Mouse (Mus musculus) embryonic facial prominence, embryonic 14.5 days (tissue): ENCODE results near the gene Chrm5. TPM values are rescaled to one million over a fixed set of nuclear protein-coding genes. Genes with fewer than 3 reads are reported as not detected.

Source experiments
- ATAC-seq: fragments of 200-750 bp; cut with Nextera tagmentation; 2 replicates; pipeline ENCODE4 v1.8.0; 2017; ENCODE audit warnings: low read depth, moderate number of reproducible peaks, moderate TSS enrichment
- DNase-seq: peaks from one replicate; pipeline ENCODE4 v3.0.0-alpha.2; 2015; ENCODE audit warnings: low spot score
- H3K27ac ChIP-seq: fragments of 300-500 bp; sonication (generic); replicated peaks from 2 replicates; pipeline ENCODE4 v1.5.1; 2014; ENCODE audit warnings: low read depth, mild to moderate bottlenecking, low read length, moderate library complexity
- H3K27me3 ChIP-seq: fragments of 300-500 bp; sonication (generic); replicated peaks from 2 replicates; pipeline ENCODE4 v1.6.1; 2014; ENCODE audit warnings: low read length; ENCODE audit not compliant: control insufficient read depth, insufficient read depth
- H3K36me3 ChIP-seq: fragments of 300-500 bp; sonication (generic); 2 replicates; pipeline ENCODE4 v1.6.1; 2014; ENCODE audit warnings: low read length, mixed read lengths; ENCODE audit not compliant: control insufficient read depth, insufficient read depth
- H3K4me1 ChIP-seq: fragments of 300-500 bp; sonication (generic); 2 replicates; pipeline ENCODE4 v1.6.1; 2014; ENCODE audit warnings: antibody characterized with exemption, low read length; ENCODE audit not compliant: control insufficient read depth, insufficient read depth
- H3K4me2 ChIP-seq: fragments of 300-500 bp; sonication (generic); 2 replicates; pipeline ENCODE4 v1.6.1; 2014; ENCODE audit warnings: low read depth, mild to moderate bottlenecking, low read length, moderate library complexity, mixed read lengths
- H3K4me3 ChIP-seq: fragments of 300-500 bp; sonication (generic); 2 replicates; pipeline ENCODE4 v1.5.1; 2014; ENCODE audit warnings: low read depth, mild to moderate bottlenecking, low read length
- H3K9ac ChIP-seq: fragments of 300-500 bp; sonication (generic); 2 replicates; pipeline ENCODE4 v1.6.1; 2014; ENCODE audit warnings: low read depth, mild to moderate bottlenecking, low read length, moderate library complexity, mixed read lengths
- H3K9me3 ChIP-seq: fragments of 300-500 bp; sonication (generic); 2 replicates; pipeline ENCODE4 v1.6.1; 2016; ENCODE audit warnings: low read length; ENCODE audit not compliant: control insufficient read depth
- WGBS: fragments of 180-500 bp; shearing (Covaris S2); extraction: QIAGEN DNeasy Blood & Tissue Kit; methylation state at CpG from one replicate; pipeline ENCODE4 v1.1.7; 2014; 5-methylcytosine and 5-hydroxymethylcytosine counted together
- polyA plus RNA-seq: library from polyadenylated mRNA; unstranded; fragments of >200 nt; fragmentation: Nextera tagmentation; extraction: Ambion mirVana; gene quantifications from 2 replicates; pipeline ENCODE4 v1.2.1, GENCODE M21; 2014

Gene Chrm5
- polyA plus RNA-seq = 0.14 TPM in 1 of 2 replicates, not detected in the other

GRCm38 (mm10) chr2:112480669-112481068, at the start of gene Chrm5:
Gene Chrm5 (minus strand): TSS chr2:112480769.
- Histone ChIP-seq H3K36me3 (no peaks in the 10 kb centered on the region), H3K4me1 (no peaks in the 10 kb centered on the region), H3K9ac (no peak within 1 kb of the TSS), H3K27ac (no peak within 1 kb of the TSS), H3K4me2 (no peak within 1 kb of the TSS), H3K9me3 (no peaks in the 10 kb centered on the region), H3K27me3 (no peaks in the 10 kb centered on the region), H3K4me3 (no peak within 1 kb of the TSS)
- WGBS = 88% methylated on average over 5 of the region's 5 CpGs
- DNase-seq = no peak
- no peak for ATAC-seq

DNA sequence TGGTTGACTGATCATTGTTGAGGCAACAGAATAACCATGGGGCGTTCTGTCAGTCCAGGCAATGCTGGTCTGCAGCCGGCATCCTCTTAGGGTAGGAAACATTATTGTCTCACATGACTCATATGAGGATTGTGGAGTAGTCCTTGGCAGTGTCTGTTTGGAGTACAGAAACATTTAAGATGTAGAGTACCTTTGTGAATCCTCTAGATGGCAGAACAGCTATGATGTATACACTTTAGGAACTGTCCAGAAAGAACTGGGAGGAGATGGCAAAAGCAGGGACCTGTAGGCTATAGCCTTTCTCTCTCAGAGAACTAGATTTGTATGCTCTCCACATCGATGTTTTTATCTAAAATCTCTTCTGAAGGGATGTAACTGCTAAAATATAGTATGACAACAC, 46.4 kb upstream of the Chrm5 start:
- Histone ChIP-seq H3K9ac (no peak overlapping the region), H3K4me1 (no peaks in the 10 kb centered on the region), H3K27me3 (no peaks in the 10 kb centered on the region), H3K9me3 (no peaks in the 10 kb centered on the region), H3K36me3 (no peaks in the 10 kb centered on the region), H3K27ac (no peak overlapping the region), H3K4me3 (no peak overlapping the region), H3K4me2 (no peak overlapping the region)
- 83% methylated on average over 3 of the region's 3 CpGs for WGBS
- DNase-seq (no peak), ATAC-seq (no peak)

GRCm38 (mm10) chr2:112520526-112521482, 40.2 kb upstream of the Chrm5 start:
- WGBS = 85% methylated on average over 4 of the region's 4 CpGs
- no peak for ATAC-seq

GRCm38 (mm10) chr2:112518541-112518940, 38.0 kb upstream of the Chrm5 start:
- H3K36me3 ChIP-seq = no peaks in the 10 kb centered on the region
- DNase-seq (no peak), ATAC-seq (no peak)
- H3K27me3 ChIP-seq = no peaks in the 10 kb centered on the region
- H3K27ac ChIP-seq = no peak overlapping the region
- H3K4me3 ChIP-seq = no peak overlapping the region
- H3K9me3 ChIP-seq = no peaks in the 10 kb centered on the region
- no peak overlapping the region for H3K4me2 ChIP-seq
- H3K9ac ChIP-seq = no peak overlapping the region
- H3K4me1 ChIP-seq = no peaks in the 10 kb centered on the region

More at GRCm38 (mm10) chr2:112520526-112521482, 40.2 kb upstream of the Chrm5 start:
- H3K27ac ChIP-seq = no peak overlapping the region
- no peak overlapping the region for H3K4me2 ChIP-seq
- DNase-seq = no peak
- no peak overlapping the region for H3K4me3 ChIP-seq
- no peak overlapping the region for H3K9ac ChIP-seq
- H3K27me3 ChIP-seq = no peaks in the 10 kb centered on the region
- no peaks in the 10 kb centered on the region for H3K4me1 ChIP-seq
- no peaks in the 10 kb centered on the region for H3K9me3 ChIP-seq
- no peaks in the 10 kb centered on the region for H3K36me3 ChIP-seq

GRCm38 (mm10) chr2:112517218-112517617, 36.6 kb upstream of the Chrm5 start:
- H3K27me3 ChIP-seq = no peaks in the 10 kb centered on the region
- H3K36me3 ChIP-seq = no peaks in the 10 kb centered on the region
- H3K4me2 ChIP-seq = no peak overlapping the region
- no peak overlapping the region for H3K27ac ChIP-seq
- no peaks in the 10 kb centered on the region for H3K4me1 ChIP-seq
- no peak overlapping the region for H3K4me3 ChIP-seq
- H3K9ac ChIP-seq = no peak overlapping the region
- no peaks in the 10 kb centered on the region for H3K9me3 ChIP-seq
- no peak for ATAC-seq
- DNase-seq = no peak
- 87% methylated on average over 3 of the region's 3 CpGs for WGBS

GRCm38 (mm10) chr2:112516728-112517127, 36.2 kb upstream of the Chrm5 start:
- no peak overlapping the region for H3K4me2 ChIP-seq
- H3K36me3 ChIP-seq = no peaks in the 10 kb centered on the region
- H3K4me3 ChIP-seq = no peak overlapping the region
- no peak for ATAC-seq
- 73% methylated on average over 3 of the region's 3 CpGs for WGBS
- DNase-seq = no peak
- H3K9ac ChIP-seq = no peak overlapping the region
- H3K27me3 ChIP-seq = no peaks in the 10 kb centered on the region
- no peak overlapping the region for H3K27ac ChIP-seq
- no peaks in the 10 kb centered on the region for H3K4me1 ChIP-seq
- H3K9me3 ChIP-seq = no peaks in the 10 kb centered on the region

DNA sequence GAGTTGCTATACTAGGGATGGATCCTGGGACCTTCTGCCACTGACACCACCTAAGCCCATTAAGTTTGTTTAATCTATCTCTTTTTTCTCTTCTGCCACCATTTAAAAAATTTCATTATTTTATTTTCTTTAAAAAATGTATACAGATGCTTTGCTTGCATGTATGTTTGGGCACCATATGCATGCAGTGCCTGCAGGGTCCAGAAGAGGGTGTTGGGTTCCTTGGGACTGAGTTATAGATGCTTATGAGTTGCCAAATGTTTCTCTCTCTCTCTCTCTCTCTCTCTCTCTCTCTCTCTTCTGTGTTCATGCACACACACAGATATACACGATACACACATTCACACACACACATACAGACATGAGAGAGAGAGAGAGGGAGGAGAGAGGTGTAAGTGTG, 32.5 kb upstream of the Chrm5 start:
- 95% methylated on average over 1 of the region's 1 CpGs for WGBS
- ATAC-seq (no peak), DNase-seq (no peak)
- Histone ChIP-seq H3K9me3 (no peaks in the 10 kb centered on the region), H3K27ac (no peak overlapping the region), H3K27me3 (no peaks in the 10 kb centered on the region), H3K4me2 (no peak overlapping the region), H3K36me3 (no peaks in the 10 kb centered on the region), H3K9ac (no peak overlapping the region), H3K4me3 (no peak overlapping the region), H3K4me1 (no peaks in the 10 kb centered on the region)

- no peak overlapping the region for H3K9ac ChIP-seq
- no peaks in the 10 kb centered on the region for H3K4me1 ChIP-seq
- no peaks in the 10 kb centered on the region for H3K9me3 ChIP-seq
- no peaks in the 10 kb centered on the region for H3K36me3 ChIP-seq
- no peak overlapping the region for H3K27ac ChIP-seq
- no peak for DNase-seq
- WGBS = 80% methylated on average over 4 of the region's 4 CpGs
- H3K4me3 ChIP-seq = no peak overlapping the region
- H3K4me2 ChIP-seq = no peak overlapping the region
- ATAC-seq = no peak
- no peaks in the 10 kb centered on the region for H3K27me3 ChIP-seq
These were observed 29.6 kb upstream of the Chrm5 start for GRCm38 (mm10) chr2:112510140-112510539.

DNA sequence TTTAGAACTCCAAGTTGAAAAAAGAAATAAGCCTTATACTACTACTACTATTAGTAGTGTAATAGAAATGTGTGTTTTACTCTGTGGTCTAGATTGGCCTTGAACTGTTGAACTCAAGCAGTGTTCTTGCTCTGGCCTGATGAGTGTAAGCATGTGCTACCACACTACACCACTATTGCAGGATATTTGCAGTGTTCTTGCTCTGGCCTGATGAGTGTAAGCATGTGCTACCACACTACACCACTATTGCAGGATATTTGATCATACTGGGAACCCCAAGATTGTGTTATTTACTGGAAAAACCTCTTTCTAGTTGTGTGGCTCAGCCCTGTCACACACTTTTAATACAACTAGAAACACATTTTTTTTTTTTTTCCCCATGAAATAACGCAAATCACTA, 26.9 kb upstream of the Chrm5 start:
- ATAC-seq = no peak
- 94% methylated on average over 1 of the region's 1 CpGs for WGBS
- no peak overlapping the region for H3K9ac ChIP-seq
- H3K9me3 ChIP-seq = no peaks in the 10 kb centered on the region
- no peak overlapping the region for H3K4me3 ChIP-seq
- no peaks in the 10 kb centered on the region for H3K27me3 ChIP-seq
- H3K4me2 ChIP-seq = no peak overlapping the region
- no peak overlapping the region for H3K27ac ChIP-seq
- H3K36me3 ChIP-seq = no peaks in the 10 kb centered on the region
- DNase-seq = no peak
- H3K4me1 ChIP-seq = no peaks in the 10 kb centered on the region
